Mouse (Mus musculus): Measurements from ENCODE around the gene Brpf3.
"Not testable (repeated sequence)": the region's sequence is repeated elsewhere in the genome, so short reads cannot be mapped to it uniquely, and the experiment has no call there.

The Brpf3 gene

GRCm38 (mm10) chr17:28800671-28801412 is at the start of gene Brpf3:
Brpf3 (plus strand) TSS chr17:28801090.
- peak; percentile 60 for DNase-seq (ENCODE audit: low read depth, low spot score)

- DNase-seq (ENCODE audit: low read depth, low spot score), result no peak
Measured at GRCm38 (mm10) chr17:28756447-28756846, 44.4 kb upstream of the Brpf3 start.

GRCm38 (mm10) chr17:28757470-28757869 is 43.4 kb upstream of the Brpf3 start:
- DNase-seq (ENCODE audit: low read depth, low spot score), result no peak

- DNase-seq (ENCODE audit: low read depth, low spot score), result no peak
Measured at GRCm38 (mm10) chr17:28760736-28761312, 40.1 kb upstream of the Brpf3 start.

GRCm38 (mm10) chr17:28761871-28762270 is 39.0 kb upstream of the Brpf3 start:
- peak; percentile 22 for DNase-seq (ENCODE audit: low read depth, low spot score)

GRCm38 (mm10) chr17:28766203-28766602 is 34.7 kb upstream of the Brpf3 start:
- no peak for DNase-seq (ENCODE audit: low read depth, low spot score)

GRCm38 (mm10) chr17:28766781-28767515 is 33.9 kb upstream of the Brpf3 start:
- DNase-seq (ENCODE audit: low read depth, low spot score), result no peak

- no peak for DNase-seq (ENCODE audit: low read depth, low spot score)
Measured at GRCm38 (mm10) chr17:28769121-28769874, 31.6 kb upstream of the Brpf3 start, which contains the start of gene Mapk13. Mapk13 (plus strand) TSS chr17:28769297.

- DNase-seq (ENCODE audit: low read depth, low spot score), result no peak
Measured at GRCm38 (mm10) chr17:28769875-28770421, 30.9 kb upstream of the Brpf3 start.

GRCm38 (mm10) chr17:28771289-28771688 is 29.6 kb upstream of the Brpf3 start:
- no peak for DNase-seq (ENCODE audit: low read depth, low spot score)

- DNase-seq (ENCODE audit: low read depth, low spot score), result not testable (repeated sequence)
Measured at GRCm38 (mm10) chr17:28774303-28774702, 26.6 kb upstream of the Brpf3 start.

GRCm38 (mm10) chr17:28775161-28775560 is 25.7 kb upstream of the Brpf3 start:
- no peak for DNase-seq (ENCODE audit: low read depth, low spot score)

GRCm38 (mm10) chr17:28776817-28777216 is 24.1 kb upstream of the Brpf3 start:
- no peak for DNase-seq (ENCODE audit: low read depth, low spot score)

- DNase-seq (ENCODE audit: low read depth, low spot score), result no peak
Measured at GRCm38 (mm10) chr17:28777231-28778005, 23.5 kb upstream of the Brpf3 start.

- DNase-seq (ENCODE audit: low read depth, low spot score), result no peak
Measured at GRCm38 (mm10) chr17:28779735-28780134, 21.2 kb upstream of the Brpf3 start.

GRCm38 (mm10) chr17:28780836-28781235 is 20.1 kb upstream of the Brpf3 start:
- no peak for DNase-seq (ENCODE audit: low read depth, low spot score)

- DNase-seq (ENCODE audit: low read depth, low spot score), result no peak
Measured at GRCm38 (mm10) chr17:28781290-28782045, 19.4 kb upstream of the Brpf3 start.

- DNase-seq (ENCODE audit: low read depth, low spot score), result no peak
Measured at GRCm38 (mm10) chr17:28785036-28785435, 15.9 kb upstream of the Brpf3 start.

GRCm38 (mm10) chr17:28787507-28787906 is 13.4 kb upstream of the Brpf3 start:
- DNase-seq (ENCODE audit: low read depth, low spot score), result no peak

- DNase-seq (ENCODE audit: low read depth, low spot score), result no peak
Measured at GRCm38 (mm10) chr17:28797031-28797430, 3.9 kb upstream of the Brpf3 start.

Data from retina, adult 2 months (tissue).